Mouse (Mus musculus): Measurements from ENCODE around the gene Dyrk1a.

Gene Dyrk1a

DNA sequence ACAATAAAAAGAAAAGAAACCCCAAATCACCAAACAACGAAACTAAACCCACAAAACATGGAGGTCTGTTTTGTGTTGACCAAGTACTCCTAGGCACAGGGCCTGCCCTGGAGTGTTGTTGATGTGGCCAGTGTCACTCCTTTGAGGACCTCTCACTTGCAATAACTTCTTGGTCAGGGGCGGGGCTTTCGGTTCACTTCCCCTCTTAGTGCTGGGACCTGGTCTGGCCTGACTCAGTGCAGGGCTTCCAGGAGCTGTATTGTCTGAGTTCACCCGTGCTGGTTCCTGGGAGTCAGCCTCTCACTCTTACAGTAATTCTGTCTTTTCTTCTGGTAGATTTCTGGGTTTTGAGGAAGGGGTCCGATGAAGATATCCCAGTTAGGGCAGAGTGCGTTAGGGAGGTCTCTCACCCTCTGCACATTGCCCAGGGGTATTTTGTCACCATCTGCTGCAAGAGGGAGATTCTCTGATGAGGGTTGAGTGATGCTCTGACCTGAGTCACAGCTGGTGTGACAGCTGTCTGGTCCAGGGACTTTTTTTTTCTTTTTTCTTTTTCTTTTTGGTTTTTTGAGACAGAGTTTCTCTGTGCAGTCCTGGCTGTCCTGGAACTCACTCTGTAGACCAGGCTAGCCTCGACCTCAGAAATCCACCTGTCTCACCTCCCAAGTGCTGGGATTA is 150.8 kb downstream of the Dyrk1a start:
- DNase-seq (ENCODE audit: low spot score), result no peak

DNA sequence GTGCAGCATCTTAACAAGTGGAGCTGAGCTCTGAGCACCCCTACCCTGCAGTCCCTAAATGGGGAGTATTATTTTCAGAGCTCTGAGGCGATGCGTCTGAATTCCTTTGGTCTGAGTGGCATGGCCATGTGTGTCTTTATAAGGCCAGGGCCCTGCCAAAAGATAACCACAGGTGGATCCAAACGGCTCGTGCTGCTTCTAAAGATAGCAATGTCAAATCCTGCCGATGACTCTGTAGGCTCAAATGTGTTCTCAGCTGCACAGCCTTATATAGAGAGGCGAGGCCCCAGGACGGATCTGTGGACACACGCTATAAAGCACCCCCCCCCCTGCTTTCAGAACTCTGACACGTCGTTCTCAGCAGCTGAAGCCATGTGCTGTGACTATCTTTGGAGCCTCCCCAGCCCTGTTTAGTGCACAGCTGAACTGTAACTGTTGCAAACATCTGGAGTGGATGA is 151.8 kb downstream of the Dyrk1a start:
- no peak for DNase-seq (ENCODE audit: low spot score)

DNA sequence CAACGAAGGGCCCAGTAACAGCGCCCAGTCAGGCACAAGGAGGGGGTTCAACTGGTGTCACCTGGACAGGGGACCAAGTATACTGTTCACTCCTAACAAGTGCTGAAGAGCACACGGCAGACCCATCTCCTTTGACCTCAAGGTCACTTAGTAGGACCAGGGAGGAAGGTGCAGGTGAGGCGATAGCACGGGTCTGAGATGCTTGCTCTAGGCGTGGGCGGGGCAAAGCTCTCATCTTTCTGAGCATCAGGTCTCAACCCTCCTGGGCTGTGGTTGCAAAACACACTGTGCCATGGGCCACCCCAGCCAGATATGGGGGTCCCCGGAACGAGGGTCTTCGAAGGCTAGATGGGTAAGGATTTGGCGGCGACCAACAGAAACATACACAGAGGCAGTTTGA is 153.1 kb downstream of the Dyrk1a start:
- DNase-seq (ENCODE audit: low spot score), result no peak

DNA sequence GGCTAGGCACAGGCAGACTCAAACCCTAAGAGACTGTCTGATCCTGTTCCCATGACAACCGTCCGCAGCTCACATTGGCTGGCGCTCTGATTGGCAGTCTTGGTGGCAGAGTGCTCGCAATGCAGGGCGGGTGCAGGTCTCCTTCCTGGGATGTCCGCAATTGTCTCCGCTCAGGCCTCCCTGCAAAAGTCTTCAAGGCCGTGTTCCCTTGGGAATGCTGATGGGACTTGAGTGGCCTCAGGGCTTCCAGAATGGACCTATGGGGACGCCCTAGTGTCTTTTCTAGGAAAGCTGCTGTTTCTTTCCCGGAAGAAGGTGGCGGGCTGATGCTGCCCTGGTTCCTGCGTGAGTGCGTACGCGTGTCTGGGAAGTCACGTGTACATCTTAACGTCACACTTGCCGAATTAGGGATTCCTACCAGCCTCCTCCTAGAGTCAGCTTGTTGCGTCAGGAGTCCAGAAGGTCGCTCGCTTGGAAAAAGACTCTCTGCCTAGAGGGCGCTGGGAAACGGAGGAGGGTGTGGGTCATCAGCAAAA is 154.3 kb downstream of the Dyrk1a start:
- DNase-seq (ENCODE audit: low spot score), result peak; percentile 83

GRCm38 (mm10) chr16:94724747-94725211 is 155.0 kb downstream of the Dyrk1a start:
- DNase-seq (ENCODE audit: low spot score), result peak; percentile 31

GRCm38 (mm10) chr16:94729236-94729635 is 159.4 kb downstream of the Dyrk1a start:
- no peak for DNase-seq (ENCODE audit: low spot score)

DNA sequence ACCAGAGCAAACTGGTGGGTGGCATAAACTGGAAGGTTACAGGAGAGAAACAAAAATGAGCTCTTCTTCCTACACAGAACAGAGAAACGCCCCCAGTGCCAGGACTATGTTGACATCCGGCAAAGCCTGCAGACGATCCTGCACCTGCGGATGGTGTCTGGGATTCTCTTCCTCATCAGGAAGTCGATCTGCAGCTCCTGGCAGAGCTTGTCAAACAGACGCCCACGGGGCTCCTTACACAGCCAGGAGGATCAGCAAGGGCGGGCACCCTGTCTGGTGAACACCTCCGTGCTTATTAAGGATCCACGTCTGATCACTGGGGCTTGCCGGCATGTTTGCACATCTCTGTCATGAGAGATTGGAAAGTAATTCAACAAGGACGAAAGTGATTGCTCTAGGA is 161.2 kb downstream of the Dyrk1a start:
- no peak for DNase-seq (ENCODE audit: low spot score)

GRCm38 (mm10) chr16:94735472-94735871 is 165.7 kb downstream of the Dyrk1a start:
- no peak for DNase-seq (ENCODE audit: low spot score)

GRCm38 (mm10) chr16:94736462-94737358 is 166.9 kb downstream of the Dyrk1a start:
- DNase-seq (ENCODE audit: low spot score), result no peak

DNA sequence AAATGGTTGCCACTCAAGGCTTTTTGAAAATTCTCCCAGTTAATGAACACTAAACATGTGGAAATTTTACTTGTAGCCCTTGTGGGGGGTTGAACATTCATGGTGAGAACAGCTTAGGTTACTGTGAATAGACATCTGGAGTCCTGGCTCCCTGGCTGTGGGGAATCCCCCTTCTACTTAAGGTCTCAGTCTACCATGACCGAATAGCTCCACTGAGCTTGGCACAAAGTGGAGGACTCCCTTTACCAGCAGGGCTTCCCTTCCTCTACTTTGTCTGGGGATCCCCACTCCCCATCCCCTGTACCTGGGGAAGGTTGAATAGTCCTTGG is 167.5 kb downstream of the Dyrk1a start:
- no peak for DNase-seq (ENCODE audit: low spot score)

DNA sequence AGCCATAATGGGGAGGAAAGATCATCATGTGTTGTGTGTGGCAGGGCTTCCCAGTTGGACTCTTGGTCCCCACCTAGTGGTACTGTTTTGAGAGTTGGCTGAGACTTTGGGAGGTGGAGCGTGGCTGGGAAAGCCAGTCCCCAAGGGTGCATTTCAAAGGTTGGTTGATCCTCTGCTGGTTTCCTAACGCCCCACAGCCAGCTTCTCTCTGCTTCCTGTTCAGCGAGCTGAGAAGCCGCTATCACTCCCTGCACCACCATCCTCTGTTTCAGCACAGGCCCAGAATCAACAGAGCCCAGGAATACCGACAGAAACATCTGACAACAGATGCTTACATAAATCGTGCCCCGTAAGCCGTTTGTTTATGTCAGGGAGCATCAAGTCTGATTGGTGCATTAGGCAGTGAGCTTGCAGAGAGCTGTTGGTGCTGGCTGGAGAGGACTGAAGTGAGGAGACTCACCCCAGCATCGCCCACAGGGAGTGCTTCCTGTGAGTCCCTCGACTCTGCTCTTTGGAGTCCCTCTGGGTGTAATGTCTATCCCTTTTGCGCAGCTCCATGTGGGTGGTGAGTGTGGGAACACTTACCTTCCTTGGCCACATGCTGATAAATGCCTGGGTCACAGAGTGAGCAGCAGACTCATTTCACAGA is 174.2 kb downstream of the Dyrk1a start:
- no peak for DNase-seq (ENCODE audit: low spot score)

DNA sequence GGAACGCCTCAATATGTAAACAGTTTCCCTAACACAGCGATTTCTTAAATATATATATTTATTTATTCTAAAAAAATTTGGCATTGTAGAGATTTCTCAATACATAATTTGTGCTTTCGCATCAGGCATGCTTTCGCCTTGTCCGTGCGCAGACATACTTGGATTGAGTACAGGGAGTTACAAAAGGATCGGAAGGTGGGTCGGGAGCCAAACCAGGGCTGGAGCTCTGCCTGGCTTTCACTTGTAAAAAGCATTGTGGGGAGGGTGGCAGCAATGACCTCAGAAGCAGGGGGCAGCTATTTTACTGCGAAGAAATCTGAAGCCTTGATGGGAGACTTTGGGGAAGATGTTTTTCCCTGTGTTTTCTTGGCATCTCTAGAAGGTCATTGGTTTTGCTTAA is 175.2 kb downstream of the Dyrk1a start:
- no peak for DNase-seq (ENCODE audit: low spot score)

Data from layer of hippocampus, adult 9-10 months (tissue).